Mouse (Mus musculus) lung, postnatal 0 days (tissue): ENCODE measurements around the gene A930009A15Rik.

ENCODE experiments used
- CTCF ChIP-seq: IDR thresholded peaks from 2 replicates; pipeline ENCODE4 v1.5.1; 2016; ENCODE audit warnings: antibody characterized with exemption, mild to moderate bottlenecking
- EP300 ChIP-seq: IDR thresholded peaks from 2 replicates; pipeline ENCODE4 v1.6.1; 2016; ENCODE audit warnings: antibody characterized with exemption, mild to moderate bottlenecking, control low read depth

- TF ChIP-seq CTCF = no peak
- no peak for TF ChIP-seq EP300
These were observed 9.7 kb downstream of the A930009A15Rik start for GRCm38 (mm10) chr10:115579494-115579893.
